Mouse (Mus musculus) naive thymus-derived CD4-positive, alpha-beta T cell, adult 5 months (primary cell): ENCODE results near the gene Rps23. TPM values are rescaled to one million over a fixed set of nuclear protein-coding genes. Genes with fewer than 3 reads are reported as not detected.

Experiments used
- polyA plus RNA-seq: library from polyadenylated mRNA; unstranded; fragments of 100-300 nt; shearing (Covaris generic); gene quantifications from one replicate; pipeline ENCODE4 v1.2.1, GENCODE M21; 2017

Rps23 gene
- 745 TPM for polyA plus RNA-seq

GRCm38 (mm10) chr13:90922751-90923612 lies at the start of gene Rps23:
Gene Rps23, plus strand, starts transcription at chr13:90922958.

GRCm38 (mm10) chr13:90905176-90905575 lies 17.6 kb upstream of the Rps23 start, which contains the start of gene Atp6ap1l:
Gene Atp6ap1l, minus strand, starts transcription at chr13:90905355.

Other genes with a start within 250 kb of the Rps23 start
- gene Atp6ap1l, start 17.6 kb upstream of the Rps23 start, polyA plus RNA-seq = not detected